Comparison of ENCODE assay signal across 9 mouse cellular contexts in the genomic region with DNA sequence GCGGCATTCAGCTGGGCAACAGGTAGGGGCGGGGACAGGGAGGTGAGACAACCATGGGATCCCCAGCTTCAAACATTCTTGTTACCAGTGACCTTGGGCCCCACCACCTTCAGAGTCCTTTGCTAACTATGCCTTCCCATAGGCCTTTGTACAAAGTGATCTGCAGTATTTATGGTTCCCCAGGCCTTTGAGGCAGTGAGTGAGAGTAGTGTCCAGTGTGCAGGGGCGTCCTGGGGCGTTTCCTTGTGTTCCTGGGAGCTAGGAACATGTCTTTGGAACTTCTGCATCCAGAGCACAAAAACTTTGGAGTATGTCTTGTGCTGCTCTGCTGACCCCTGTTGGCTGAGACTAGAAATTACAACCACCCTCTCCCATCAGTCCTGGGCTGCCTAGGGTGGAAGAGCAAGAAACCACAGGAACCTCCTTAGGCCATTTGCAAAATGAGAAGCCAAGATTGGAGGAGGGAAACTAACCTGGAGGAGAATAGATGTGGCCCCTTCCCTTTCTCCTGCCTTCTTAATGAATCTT. TPM values are rescaled to one million over a fixed set of nuclear protein-coding genes. Genes with fewer than 3 reads are reported as not detected.
DNase-seq lines count a peak whose midpoint lies in the region; ATAC-seq and TF ChIP-seq lines count a peak whose summit lies in the region.
"Had no signal": no experiment of that assay in that cellular context is flagged by ENCODE, and none has a peak within 500 bp of the region (broad histone marks: within the 10 kb centered on the region; RNA-seq: fewer than 3 reads in every experiment).

No protein-coding gene starts in this region.

- no peak overlapping the region for H3K27ac ChIP-seq in neural tube, embryonic 15.5 days (replicated peaks)
- peak overlapping the region; percentile 15; the same call in 1 of the 2 replicates for H3K27ac ChIP-seq in heart, postnatal 0 days (ENCODE audit: low read depth)
- H3K27ac ChIP-seq in midbrain, postnatal 0 days (ENCODE audit: low read depth, low read length): no peak overlapping the region

- H3K27me3 ChIP-seq in neural tube, embryonic 15.5 days (replicated peaks): no peaks in the 10 kb centered on the region
- no peaks in the 10 kb centered on the region for H3K27me3 ChIP-seq in heart, postnatal 0 days (ENCODE audit: control insufficient read depth, insufficient read depth, low read length)
- no peaks in the 10 kb centered on the region for H3K27me3 ChIP-seq in midbrain, postnatal 0 days (ENCODE audit: insufficient read depth, low read length)

- no peak overlapping the region for H3K4me3 ChIP-seq in neural tube, embryonic 15.5 days (replicated peaks)
- H3K4me3 ChIP-seq in heart, postnatal 0 days (ENCODE audit: low read depth, low read length): no peak overlapping the region
- no peak overlapping the region for H3K4me3 ChIP-seq in midbrain, postnatal 0 days (ENCODE audit: low read depth, low read length)
- H3K4me3 ChIP-seq: myocyte had no signal

- H3K4me1 ChIP-seq in neural tube, embryonic 15.5 days: peaks cover 10% of the 10 kb centered on the region
- H3K4me1 ChIP-seq in heart, postnatal 0 days (ENCODE audit: control insufficient read depth, insufficient read depth): peaks cover 16% of the 10 kb centered on the region; the same call in 1 of the 2 replicates
- H3K4me1 ChIP-seq in midbrain, postnatal 0 days (ENCODE audit: insufficient read depth, low read length): peaks cover 2% of the 10 kb centered on the region; the same call in 1 of the 2 replicates

- no peak overlapping the region for H3K9ac ChIP-seq in neural tube, embryonic 15.5 days (replicated peaks)
- no peak overlapping the region for H3K9ac ChIP-seq in heart, postnatal 0 days (replicated peaks; ENCODE audit: low read depth, low read length)
- no peak overlapping the region for H3K9ac ChIP-seq in midbrain, postnatal 0 days (replicated peaks; ENCODE audit: low read length, poor library complexity, severe bottlenecking)

- TF ChIP-seq CTCF in heart, postnatal 0 days (IDR thresholded peaks at IDR 0.05; ENCODE audit: low read depth): peak; percentile 88
- TF ChIP-seq CTCF in midbrain, postnatal 0 days (IDR thresholded peaks at IDR 0.05): peak; percentile 89

- no peaks in the 10 kb centered on the region for H3K9me3 ChIP-seq in neural tube, embryonic 15.5 days (replicated peaks)
- no peaks in the 10 kb centered on the region for H3K9me3 ChIP-seq in heart, postnatal 0 days (replicated peaks; ENCODE audit: control insufficient read depth, low read length)
- no peaks in the 10 kb centered on the region for H3K9me3 ChIP-seq in midbrain, postnatal 0 days (ENCODE audit: low read length)

- peak; percentile 61 for DNase-seq in neural tube, embryonic 10.5 days (ENCODE audit: extremely low spot score, low spot score)
- peak; percentile 80 for DNase-seq in heart, postnatal 0 days (ENCODE audit: low spot score)
- peak; percentile 61 for DNase-seq in left cerebral cortex, adult 11 months (ENCODE audit: low spot score)
- DNase-seq in midbrain, postnatal 0 days (ENCODE audit: low spot score): peak; percentile 74
- peak; percentile 77 for DNase-seq in thymus, postnatal 25 days

- TF ChIP-seq EP300 in heart, postnatal 0 days (IDR thresholded peaks at IDR 0.05; ENCODE audit: low read depth): no peak

- H3K4me2 ChIP-seq in neural tube, embryonic 15.5 days: no peak overlapping the region
- H3K4me2 ChIP-seq in heart, postnatal 0 days (ENCODE audit: low read depth, low read length): no peak overlapping the region
- H3K4me2 ChIP-seq in midbrain, postnatal 0 days (ENCODE audit: low read depth, low read length, poor library complexity, severe bottlenecking): no peak overlapping the region

- peaks cover 53% of the 10 kb centered on the region for H3K36me3 ChIP-seq in neural tube, embryonic 15.5 days
- peaks cover 48% of the 10 kb centered on the region for H3K36me3 ChIP-seq in heart, postnatal 0 days (replicated peaks; ENCODE audit: control insufficient read depth, insufficient read depth, low read length)
- H3K36me3 ChIP-seq in midbrain, postnatal 0 days (ENCODE audit: insufficient read depth, low read length): peaks cover 48% of the 10 kb centered on the region

- 47% methylated on average over 4 of the region's 4 CpGs for WGBS in neural tube, embryonic 15.5 days
- 30% methylated on average over 4 of the region's 4 CpGs for WGBS in heart, postnatal 0 days
- WGBS in midbrain, postnatal 0 days: 43% methylated on average over 4 of the region's 4 CpGs

- ATAC-seq in neural tube, embryonic 15.5 days (ENCODE audit: low FRiP score): no peak
- peak; percentile 32 for ATAC-seq in activated CD4-positive, CD25-positive, alpha-beta regulatory T cell, adult 4 months
- peak; percentile 73 for ATAC-seq in common myeloid progenitor, adult 5-6 weeks (replicated peaks; ENCODE audit: low read depth, poor library complexity, severe bottlenecking)
- ATAC-seq in heart, postnatal 0 days (ENCODE audit: insufficient read depth, low read depth): 0 out of 2 replicates have a peak, but pooled peaks have one; percentile 33
- ATAC-seq in midbrain, postnatal 0 days (ENCODE audit: low FRiP score): no peak

RNA-seq across cellular contexts. Expression of gene Dpm2, which starts 4.1 kb away (rescaled TPM):
- polyA plus RNA-seq in neural tube, embryonic 15.5 days (2015; fragmentation: Nextera tagmentation; extraction: Ambion mirVana): 141 and 147 TPM in 2 replicates
- 100 to 1,000 TPM; 107 to 124 TPM for polyA plus RNA-seq in activated CD4-positive, CD25-positive, alpha-beta regulatory T cell, adult 4 months (2017; shearing (Covaris generic))
- total RNA-seq in common myeloid progenitor, adult 5-6 weeks (2017): 37.1 and 40.5 TPM in 2 replicates
- total RNA-seq in heart, postnatal 0 days (2014; rRNA removed; ENCODE audit: low replicate concordance): 17.9 and 31.0 TPM in 2 replicates
- 56.1 and 58.4 TPM in 2 replicates for polyA plus RNA-seq in heart, postnatal 0 days (2015; fragmentation: Nextera tagmentation; extraction: Ambion mirVana)
- total RNA-seq in midbrain, postnatal 0 days (2014; rRNA removed): 70.0 and 73.3 TPM in 2 replicates
- 135 and 143 TPM in 2 replicates for polyA plus RNA-seq in midbrain, postnatal 0 days (2015; fragmentation: Nextera tagmentation; extraction: Ambion mirVana)

RNA-seq across cellular contexts. Expression of gene Pip5kl1, which starts 8.0 kb away (rescaled TPM):
- 16.3 and 17.8 TPM in 2 replicates for polyA plus RNA-seq in neural tube, embryonic 15.5 days (2015; fragmentation: Nextera tagmentation; extraction: Ambion mirVana)
- not detected for polyA plus RNA-seq in activated CD4-positive, CD25-positive, alpha-beta regulatory T cell, adult 4 months (2017; shearing (Covaris generic))
- not detected in 2 replicates for total RNA-seq in common myeloid progenitor, adult 5-6 weeks (2017)
- not detected in 2 replicates for total RNA-seq in heart, postnatal 0 days (2014; rRNA removed; ENCODE audit: low replicate concordance)
- 0.18 TPM in 1 of 2 replicates, not detected in the other for polyA plus RNA-seq in heart, postnatal 0 days (2015; fragmentation: Nextera tagmentation; extraction: Ambion mirVana)
- total RNA-seq in midbrain, postnatal 0 days (2014; rRNA removed): 19.3 and 20.0 TPM in 2 replicates
- 16.5 and 26.5 TPM in 2 replicates for polyA plus RNA-seq in midbrain, postnatal 0 days (2015; fragmentation: Nextera tagmentation; extraction: Ambion mirVana)

RNA-seq across cellular contexts. Expression of gene 9430097D07Rik, which starts 8.9 kb away (rescaled TPM):
- polyA plus RNA-seq in neural tube, embryonic 15.5 days (2015; fragmentation: Nextera tagmentation; extraction: Ambion mirVana): 0.59 and 0.99 TPM in 2 replicates
- not detected for polyA plus RNA-seq in activated CD4-positive, CD25-positive, alpha-beta regulatory T cell, adult 4 months (2017; shearing (Covaris generic))
- not detected in 2 replicates for total RNA-seq in common myeloid progenitor, adult 5-6 weeks (2017)
- not detected in 2 replicates for total RNA-seq in heart, postnatal 0 days (2014; rRNA removed; ENCODE audit: low replicate concordance)
- not detected in 2 replicates for polyA plus RNA-seq in heart, postnatal 0 days (2015; fragmentation: Nextera tagmentation; extraction: Ambion mirVana)
- 0.16 and 0.33 TPM in 2 replicates for total RNA-seq in midbrain, postnatal 0 days (2014; rRNA removed)
- 0.69 and 0.82 TPM in 2 replicates for polyA plus RNA-seq in midbrain, postnatal 0 days (2015; fragmentation: Nextera tagmentation; extraction: Ambion mirVana)

RNA-seq across cellular contexts. Expression of gene St6galnac4, which starts 20.3 kb away (rescaled TPM):
- polyA plus RNA-seq in neural tube, embryonic 15.5 days (2015; fragmentation: Nextera tagmentation; extraction: Ambion mirVana): 43.9 and 44.6 TPM in 2 replicates
- 10 to 100 TPM; 30.7 to 39.8 TPM for polyA plus RNA-seq in activated CD4-positive, CD25-positive, alpha-beta regulatory T cell, adult 4 months (2017; shearing (Covaris generic))
- total RNA-seq in common myeloid progenitor, adult 5-6 weeks (2017): 25.7 and 28.8 TPM in 2 replicates
- 25.7 and 28.0 TPM in 2 replicates for total RNA-seq in heart, postnatal 0 days (2014; rRNA removed; ENCODE audit: low replicate concordance)
- polyA plus RNA-seq in heart, postnatal 0 days (2015; fragmentation: Nextera tagmentation; extraction: Ambion mirVana): 25.5 and 27.0 TPM in 2 replicates
- total RNA-seq in midbrain, postnatal 0 days (2014; rRNA removed): 50.9 and 51.1 TPM in 2 replicates
- polyA plus RNA-seq in midbrain, postnatal 0 days (2015; fragmentation: Nextera tagmentation; extraction: Ambion mirVana): 38.0 and 38.6 TPM in 2 replicates

RNA-seq across cellular contexts. Expression of gene Fam102a, which starts 31.5 kb away (rescaled TPM):
- 6.7 and 7.0 TPM in 2 replicates for polyA plus RNA-seq in neural tube, embryonic 15.5 days (2015; fragmentation: Nextera tagmentation; extraction: Ambion mirVana)
- 10 to 100 TPM; 40.3 to 47.5 TPM for polyA plus RNA-seq in activated CD4-positive, CD25-positive, alpha-beta regulatory T cell, adult 4 months (2017; shearing (Covaris generic))
- total RNA-seq in common myeloid progenitor, adult 5-6 weeks (2017): 3.6 and 3.9 TPM in 2 replicates
- total RNA-seq in heart, postnatal 0 days (2014; rRNA removed; ENCODE audit: low replicate concordance): 11.2 and 12.3 TPM in 2 replicates
- polyA plus RNA-seq in heart, postnatal 0 days (2015; fragmentation: Nextera tagmentation; extraction: Ambion mirVana): 2.8 and 3.1 TPM in 2 replicates
- 21.5 and 24.4 TPM in 2 replicates for total RNA-seq in midbrain, postnatal 0 days (2014; rRNA removed)
- polyA plus RNA-seq in midbrain, postnatal 0 days (2015; fragmentation: Nextera tagmentation; extraction: Ambion mirVana): 6.8 and 7.2 TPM in 2 replicates

Comparison
In these comparisons a context has a peak if more than half of its experiments do, and no peak if none do; other contexts are left out.
1. ATAC-seq: peak in activated CD4-positive, CD25-positive, alpha-beta regulatory T cell, adult 4 months (single experiment), common myeloid progenitor, adult 5-6 weeks (single experiment) and heart, postnatal 0 days (single experiment); none in neural tube, embryonic 15.5 days (single experiment) and midbrain, postnatal 0 days (single experiment).
2. RNA of gene Pip5kl1, which starts 8.0 kb away (polyA plus RNA-seq): 16.3 to 17.8 TPM in neural tube, embryonic 15.5 days and 16.5 to 26.5 TPM in midbrain, postnatal 0 days; 0.18 TPM in heart, postnatal 0 days and not detected in activated CD4-positive, CD25-positive, alpha-beta regulatory T cell, adult 4 months; every median in the first group is over 10 times any median in the second.
3. Peak in every context shown above with its lines, with median percentiles within 50 percentile points of each other: DNase-seq.